Mouse (Mus musculus): ENCODE data around the gene Pla2g3. TPM values are rescaled to one million over a fixed set of nuclear protein-coding genes. Genes with fewer than 3 reads are reported as not detected.

The Pla2g3 gene
- 0.62 TPM for polyA plus RNA-seq (2012; fragmentation: generic; extraction: Trizol)

GRCm38 (mm10) chr11:3487952-3488570 is at the start of gene Pla2g3:
Pla2g3 (plus strand) TSS chr11:3488284.
- H3K79me2 ChIP-seq (ENCODE audit: control insufficient read depth, insufficient read depth) = no peaks in the 10 kb centered on the region
- H3ac ChIP-seq (ENCODE audit: control insufficient read depth, insufficient read length) = no peak within 1 kb of the TSS
- H3K27me3 ChIP-seq (ENCODE audit: control insufficient read depth, insufficient read depth, insufficient read length) = no peaks in the 10 kb centered on the region
- no peak within 1 kb of the TSS for H3K4me3 ChIP-seq
- H3K4me2 ChIP-seq (ENCODE audit: low read depth) = peak within 1 kb of the TSS; percentile 8
- H3K36me3 ChIP-seq (ENCODE audit: control insufficient read depth, insufficient read depth) = no peaks in the 10 kb centered on the region
- TF ChIP-seq USF1 (IDR thresholded peaks at IDR 0.05; ENCODE audit: low read depth) (no peak), MYOD1 (IDR thresholded peaks at IDR 0.05; ENCODE audit: control insufficient read depth in 1 of 3, insufficient read length in 2 of 3, low read depth in 2 of 3) (peak in 1 of 3 experiments; percentile 7), REST (IDR thresholded peaks at IDR 0.05; ENCODE audit: insufficient read depth, insufficient read length) (peak; percentile 59), E2F4 (IDR thresholded peaks at IDR 0.05; ENCODE audit: insufficient read depth) (no peak), SRF (IDR thresholded peaks at IDR 0.05; ENCODE audit: control insufficient read depth, insufficient read length, low read depth) (no peak), MAX (IDR thresholded peaks at IDR 0.05; ENCODE audit: low read depth) (no peak)

GRCm38 (mm10) chr11:3441696-3442443 is 46.2 kb upstream of the Pla2g3 start:
- Histone ChIP-seq H3K79me2 (ENCODE audit: control insufficient read depth, insufficient read depth) (peaks cover 83% of the 10 kb centered on the region), H3K4me3 (no peak overlapping the region), H3K4me2 (ENCODE audit: low read depth) (no peak overlapping the region), H3ac (ENCODE audit: control insufficient read depth, insufficient read length) (no peak overlapping the region), H3K27me3 (ENCODE audit: control insufficient read depth, insufficient read depth, insufficient read length) (no peaks in the 10 kb centered on the region), H3K36me3 (ENCODE audit: control insufficient read depth, insufficient read depth) (peaks cover 13% of the 10 kb centered on the region)
- TF ChIP-seq USF1 (IDR thresholded peaks at IDR 0.05; ENCODE audit: low read depth) (peak; percentile 68), MYOG (IDR thresholded peaks at IDR 0.05; ENCODE audit: control insufficient read depth in 1 of 3, insufficient read depth in 1 of 3, insufficient read length in 2 of 3, low read depth in 2 of 3) (no peak)

GRCm38 (mm10) chr11:3442677-3443076 is 45.4 kb upstream of the Pla2g3 start:
- Histone ChIP-seq H3K36me3 (ENCODE audit: control insufficient read depth, insufficient read depth) (peaks cover 6% of the 10 kb centered on the region), H3K4me2 (ENCODE audit: low read depth) (peak overlapping the region; percentile 26), H3K4me3 (no peak overlapping the region), H3ac (ENCODE audit: control insufficient read depth, insufficient read length) (no peak overlapping the region), H3K27me3 (ENCODE audit: control insufficient read depth, insufficient read depth, insufficient read length) (no peaks in the 10 kb centered on the region), H3K79me2 (ENCODE audit: control insufficient read depth, insufficient read depth) (peaks cover 84% of the 10 kb centered on the region)
- TF ChIP-seq USF1 (IDR thresholded peaks at IDR 0.05; ENCODE audit: low read depth) (peak; percentile 64), REST (IDR thresholded peaks at IDR 0.05; ENCODE audit: insufficient read depth, insufficient read length) (no peak)

DNA sequence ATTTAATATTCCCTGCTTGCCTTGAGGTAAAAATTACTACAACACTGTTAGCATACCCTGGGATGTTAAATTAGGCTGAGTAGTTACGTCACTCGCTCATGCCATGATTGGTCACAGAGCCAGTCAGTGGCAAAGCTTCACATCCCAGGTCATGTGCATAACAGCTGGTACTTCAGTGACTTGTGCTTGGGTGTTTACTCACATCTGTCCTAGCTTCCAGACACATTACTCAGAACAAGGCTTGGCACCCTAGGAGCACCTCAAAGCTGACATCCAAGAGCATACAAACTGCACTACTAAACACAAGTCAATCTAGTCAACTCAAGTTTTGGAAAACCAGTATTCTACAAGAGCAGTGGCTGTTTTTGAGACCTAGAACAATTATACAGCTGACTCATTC is 45.0 kb upstream of the Pla2g3 start:
- Histone ChIP-seq H3K4me2 (ENCODE audit: low read depth) (peak overlapping the region; percentile 26), H3K27me3 (ENCODE audit: control insufficient read depth, insufficient read depth, insufficient read length) (no peaks in the 10 kb centered on the region), H3K79me2 (ENCODE audit: control insufficient read depth, insufficient read depth) (peaks cover 87% of the 10 kb centered on the region), H3K36me3 (ENCODE audit: control insufficient read depth, insufficient read depth) (peaks cover 8% of the 10 kb centered on the region), H3K4me3 (no peak overlapping the region), H3ac (ENCODE audit: control insufficient read depth, insufficient read length) (no peak overlapping the region)
- peak; percentile 57 for TF ChIP-seq TCF12 (IDR thresholded peaks at IDR 0.05; ENCODE audit: insufficient read depth, poor library complexity, severe bottlenecking)
- peak; percentile 22; the same call in 1 of the 2 replicates for TF ChIP-seq CEBPB (IDR thresholded peaks at IDR 0.05; ENCODE audit: insufficient read depth, poor library complexity, severe bottlenecking)
- TF ChIP-seq USF1 (IDR thresholded peaks at IDR 0.05; ENCODE audit: low read depth) = peak; percentile 59
- no peak for TF ChIP-seq SRF (IDR thresholded peaks at IDR 0.05; ENCODE audit: control insufficient read depth, insufficient read length, low read depth)
- peak; percentile 12 to 84 (median 81) for TF ChIP-seq MYOG (IDR thresholded peaks at IDR 0.05; ENCODE audit: control insufficient read depth in 1 of 3, insufficient read depth in 1 of 3, insufficient read length in 2 of 3, low read depth in 2 of 3)
- peak; percentile 26 to 89 (median 89) for TF ChIP-seq MYOD1 (IDR thresholded peaks at IDR 0.05; ENCODE audit: control insufficient read depth in 1 of 3, insufficient read length in 2 of 3, low read depth in 2 of 3)

GRCm38 (mm10) chr11:3444875-3445274 is 43.2 kb upstream of the Pla2g3 start:
- Histone ChIP-seq H3K79me2 (ENCODE audit: control insufficient read depth, insufficient read depth) (peaks cover 93% of the 10 kb centered on the region), H3K36me3 (ENCODE audit: control insufficient read depth, insufficient read depth) (peaks cover 8% of the 10 kb centered on the region), H3ac (ENCODE audit: control insufficient read depth, insufficient read length) (no peak overlapping the region), H3K4me3 (no peak overlapping the region), H3K4me2 (ENCODE audit: low read depth) (no peak overlapping the region), H3K27me3 (ENCODE audit: control insufficient read depth, insufficient read depth, insufficient read length) (no peaks in the 10 kb centered on the region)
- TF ChIP-seq POLR2AphosphoS2 (IDR thresholded peaks at IDR 0.05; ENCODE audit: insufficient read length, low read depth) (no peak), REST (IDR thresholded peaks at IDR 0.05; ENCODE audit: insufficient read depth, insufficient read length) (no peak), USF1 (IDR thresholded peaks at IDR 0.05; ENCODE audit: low read depth) (no peak), POLR2A (IDR thresholded peaks at IDR 0.05; ENCODE audit: insufficient read length, low read depth) (no peak), MYOD1 (IDR thresholded peaks at IDR 0.05; ENCODE audit: control insufficient read depth in 1 of 3, insufficient read length in 2 of 3, low read depth in 2 of 3) (no peak), MYOG (IDR thresholded peaks at IDR 0.05; ENCODE audit: control insufficient read depth in 1 of 3, insufficient read depth in 1 of 3, insufficient read length in 2 of 3, low read depth in 2 of 3) (no peak), TCF12 (IDR thresholded peaks at IDR 0.05; ENCODE audit: insufficient read depth, poor library complexity, severe bottlenecking) (no peak), TCF3 (IDR thresholded peaks at IDR 0.05; ENCODE audit: insufficient read length, low read depth) (no peak), E2F4 (IDR thresholded peaks at IDR 0.05; ENCODE audit: insufficient read depth) (no peak), SRF (IDR thresholded peaks at IDR 0.05; ENCODE audit: control insufficient read depth, insufficient read length, low read depth) (no peak), CEBPB (IDR thresholded peaks at IDR 0.05; ENCODE audit: insufficient read depth, poor library complexity, severe bottlenecking) (no peak), MAX (IDR thresholded peaks at IDR 0.05; ENCODE audit: low read depth) (no peak)

All from myocyte (in vitro differentiated cells).